Mouse (Mus musculus) MEL (cell line): Measurements from ENCODE around the gene Ube2f. TPM values are rescaled to one million over a fixed set of nuclear protein-coding genes. Genes with fewer than 3 reads are reported as not detected.

ENCODE experiments used
- DNase-seq: peaks from one replicate; pipeline ENCODE4 v3.0.0; 2011; ENCODE audit warnings: low read depth, low spot score
- H3K27ac ChIP-seq: 2 replicates; pipeline ENCODE4 v1.5.1; 2012; ENCODE audit warnings: low read depth, mild to moderate bottlenecking, control low read depth, low read length, moderate library complexity; ENCODE audit not compliant: control insufficient read depth
- H3K27me3 ChIP-seq, 2 experiments: fragments of 150-350 bp in 1 of 2; sonication (generic) in 1 of 2; 2 replicates each; pipeline ENCODE4 v1.6.1; 2012; ENCODE audit warnings: low read length in 2 of 2, mild to moderate bottlenecking in 2 of 2, improper control_type of control experiment in 1 of 2, moderate library complexity in 1 of 2; ENCODE audit not compliant: insufficient read depth in 2 of 2, control insufficient read depth in 1 of 2
- H3K36me3 ChIP-seq, 2 experiments: 2 replicates each; pipeline ENCODE4 v1.6.1; 2012 to 2014; ENCODE audit warnings: low read length in 2 of 2, improper control_type of control experiment in 1 of 2, inconsistent platforms in 1 of 2, mild to moderate bottlenecking in 1 of 2; ENCODE audit not compliant: insufficient read depth in 2 of 2, control insufficient read depth in 1 of 2
- H3K4me1 ChIP-seq, 2 experiments: fragments of 150-350 bp in 1 of 2; sonication (generic) in 1 of 2; 2 replicates each; pipeline ENCODE4 v1.6.1; 2012; ENCODE audit warnings: low read length in 2 of 2, improper control_type of control experiment in 1 of 2, mild to moderate bottlenecking in 1 of 2; ENCODE audit not compliant: insufficient read depth in 2 of 2, control insufficient read depth in 1 of 2
- H3K4me3 ChIP-seq, 2 experiments: fragments of 150-350 bp in 1 of 2; sonication (generic) in 1 of 2; 2 replicates each; pipeline ENCODE4 v1.5.1; 2012; ENCODE audit warnings: low read depth in 2 of 2, low read length in 2 of 2, mild to moderate bottlenecking in 2 of 2, moderate library complexity in 2 of 2, control low read depth in 1 of 2, improper control_type of control experiment in 1 of 2; ENCODE audit not compliant: control insufficient read depth in 1 of 2, insufficient read depth in 1 of 2
- H3K79me2 ChIP-seq: 2 replicates; pipeline ENCODE4 v1.6.1; 2012; ENCODE audit warnings: mild to moderate bottlenecking, low read length, moderate library complexity; ENCODE audit not compliant: control insufficient read depth, poor library complexity, insufficient read depth
- H3K9ac ChIP-seq: 2 replicates; pipeline ENCODE4 v1.6.1; 2012; ENCODE audit warnings: low read depth, mild to moderate bottlenecking, control low read depth, low read length, moderate library complexity; ENCODE audit not compliant: control insufficient read depth, poor library complexity, severe bottlenecking
- H3K9me3 ChIP-seq: fragments of 150-350 bp; sonication (generic); replicated peaks from 2 replicates; pipeline ENCODE4 v1.6.1; 2012; ENCODE audit warnings: mild to moderate bottlenecking, low read length, improper control_type of control experiment, moderate library complexity; ENCODE audit not compliant: insufficient read depth
- BHLHE40 ChIP-seq: IDR thresholded peaks from 2 replicates; pipeline ENCODE4 v1.6.1; 2012; ENCODE audit warnings: low read depth, mild to moderate bottlenecking, inconsistent platforms, low read length, improper control_type of control experiment, borderline replicate concordance
- E2F4 ChIP-seq: IDR thresholded peaks from 2 replicates; pipeline ENCODE4 v1.6.1; 2011; ENCODE audit warnings: low read depth, low read length, improper control_type of control experiment, borderline replicate concordance
- ETS1 ChIP-seq: IDR thresholded peaks from 2 replicates; pipeline ENCODE4 v1.6.1; 2012; ENCODE audit warnings: low read depth, mild to moderate bottlenecking, inconsistent platforms, low read length, improper control_type of control experiment, moderate library complexity
- GABPA ChIP-seq: IDR thresholded peaks from 2 replicates; pipeline ENCODE4 v1.6.1; 2012; ENCODE audit warnings: low read depth, mild to moderate bottlenecking, inconsistent platforms, low read length, improper control_type of control experiment, moderate library complexity
- HCFC1 ChIP-seq: IDR thresholded peaks from 2 replicates; pipeline ENCODE4 v1.6.1; 2012; ENCODE audit warnings: low read depth, mild to moderate bottlenecking, inconsistent platforms, low read length, improper control_type of control experiment, moderate library complexity
- JUND ChIP-seq: IDR thresholded peaks from 2 replicates; pipeline ENCODE4 v1.6.1; 2011; ENCODE audit warnings: low read depth, mild to moderate bottlenecking, improper control_type of control experiment, low read length
- MAX ChIP-seq: IDR thresholded peaks from 2 replicates; pipeline ENCODE4 v1.6.1; 2011; ENCODE audit warnings: low read length, improper control_type of control experiment
- MEF2A ChIP-seq: IDR thresholded peaks from 2 replicates; pipeline ENCODE4 v1.6.1; 2014; ENCODE audit warnings: low read depth, mild to moderate bottlenecking, inconsistent platforms, low read length, improper control_type of control experiment; ENCODE audit not compliant: poor library complexity, insufficient replicate concordance, severe bottlenecking; ENCODE audit errors: extremely low read depth
- MYC ChIP-seq: IDR thresholded peaks from 2 replicates; pipeline ENCODE4 v1.6.1; 2011; ENCODE audit warnings: low read depth, mild to moderate bottlenecking, low read length, improper control_type of control experiment, moderate library complexity
- POLR2AphosphoS2 ChIP-seq: IDR thresholded peaks from 2 replicates; pipeline ENCODE4 v1.6.1; 2011; ENCODE audit warnings: low read length, improper control_type of control experiment
- RAD21 ChIP-seq: IDR thresholded peaks from 2 replicates; pipeline ENCODE4 v1.6.1; 2011; ENCODE audit warnings: mild to moderate bottlenecking, low read depth, low read length, improper control_type of control experiment
- SIN3A ChIP-seq: IDR thresholded peaks from 2 replicates; pipeline ENCODE4 v1.6.1; 2012; ENCODE audit warnings: low read length, improper control_type of control experiment, inconsistent platforms
- SMC3 ChIP-seq: IDR thresholded peaks from 2 replicates; pipeline ENCODE4 v1.6.1; 2011; ENCODE audit warnings: low read depth, low read length, improper control_type of control experiment
- TAL1 ChIP-seq: IDR thresholded peaks from 2 replicates; pipeline ENCODE4 v1.6.1; 2012; ENCODE audit warnings: mild to moderate bottlenecking, inconsistent platforms, low read length, moderate library complexity, mixed read lengths
- USF1 ChIP-seq: IDR thresholded peaks from 2 replicates; pipeline ENCODE4 v1.6.1; 2014; ENCODE audit warnings: low read depth, mild to moderate bottlenecking, inconsistent platforms, low read length, improper control_type of control experiment, moderate library complexity
- USF2 ChIP-seq, 2 experiments: IDR thresholded peaks; 2 replicates each; pipeline ENCODE4 v1.6.1; 2011 to 2012; ENCODE audit warnings: improper control_type of control experiment in 2 of 2, low read length in 2 of 2, borderline replicate concordance in 1 of 2, inconsistent platforms in 1 of 2, low read depth in 1 of 2, mild to moderate bottlenecking in 1 of 2; ENCODE audit not compliant: insufficient read depth in 1 of 2
- ZKSCAN1 ChIP-seq: IDR thresholded peaks from 2 replicates; pipeline ENCODE4 v1.6.1; 2012; ENCODE audit warnings: low read depth, mild to moderate bottlenecking, inconsistent platforms, low read length, improper control_type of control experiment, moderate library complexity
- polyA plus RNA-seq, 2 experiments: library from polyadenylated mRNA; stranded (reverse) in 1 of 2; unstranded in 1 of 2; fragments of >175 nt in 1 of 2; fragments of >200 nt in 1 of 2; gene quantifications; 2 replicates each; pipeline versions ENCODE4 v1.2.1 to v1.2.4; 2012; ENCODE audit warnings: low replicate concordance in 2 of 2, low read depth in 1 of 2; ENCODE audit not compliant: insufficient read length in 2 of 2, insufficient read depth in 1 of 2, missing spikeins in 1 of 2
- total RNA-seq: library from RNA; depleted of rRNA; stranded (reverse); fragments of 300-350 nt; gene quantifications from 2 replicates; pipeline ENCODE4 v1.2.3, GENCODE M21; 2012

The Ube2f gene
- total and polyA plus RNA-seq, 3 experiments = 57.4 to 71.3 TPM; not detected in 1

DNA sequence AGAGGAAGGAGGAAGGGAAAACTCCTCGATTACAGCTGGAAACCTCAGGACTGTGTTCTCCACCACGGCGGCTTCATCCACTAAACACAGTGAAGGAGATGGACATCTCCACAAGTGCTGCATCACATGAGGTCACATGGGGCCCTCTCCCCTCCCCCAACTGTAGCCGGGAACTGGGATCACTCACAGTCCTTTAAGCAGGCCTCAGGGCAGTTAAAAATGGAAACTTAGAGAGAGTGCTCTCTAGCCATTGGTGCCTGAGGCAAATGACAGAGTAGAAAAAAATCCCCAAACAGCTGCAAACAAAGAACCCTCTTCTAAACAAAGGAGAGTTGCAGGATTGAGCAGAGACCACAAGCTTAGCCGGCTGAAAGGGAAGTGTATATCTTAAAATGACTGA is 63.1 kb downstream of the Ube2f start:
- H3K79me2 ChIP-seq = no peaks in the 10 kb centered on the region
- no peak overlapping the region for H3K27ac ChIP-seq
- H3K9me3 ChIP-seq = no peaks in the 10 kb centered on the region
- no peak for DNase-seq
- H3K9ac ChIP-seq = no peak overlapping the region
- H3K27me3 ChIP-seq = no peaks in the 10 kb centered on the region
- no peak for TF ChIP-seq MAX
- TF ChIP-seq USF1 = 0 out of 2 replicates have a peak, but pooled peaks have one; percentile 16
- no peak for TF ChIP-seq BHLHE40
- TF ChIP-seq SMC3 = no peak
- no peak for TF ChIP-seq E2F4
- TF ChIP-seq HCFC1 = no peak
- no peak for TF ChIP-seq POLR2AphosphoS2
- TF ChIP-seq ETS1 = no peak
- no peaks in the 10 kb centered on the region for H3K4me1 ChIP-seq
- H3K36me3 ChIP-seq = peaks cover 0 to 13% of the 10 kb centered on the region in 2 experiments; a peak in 2 of 4 replicates
- no peak overlapping the region for H3K4me3 ChIP-seq

DNA sequence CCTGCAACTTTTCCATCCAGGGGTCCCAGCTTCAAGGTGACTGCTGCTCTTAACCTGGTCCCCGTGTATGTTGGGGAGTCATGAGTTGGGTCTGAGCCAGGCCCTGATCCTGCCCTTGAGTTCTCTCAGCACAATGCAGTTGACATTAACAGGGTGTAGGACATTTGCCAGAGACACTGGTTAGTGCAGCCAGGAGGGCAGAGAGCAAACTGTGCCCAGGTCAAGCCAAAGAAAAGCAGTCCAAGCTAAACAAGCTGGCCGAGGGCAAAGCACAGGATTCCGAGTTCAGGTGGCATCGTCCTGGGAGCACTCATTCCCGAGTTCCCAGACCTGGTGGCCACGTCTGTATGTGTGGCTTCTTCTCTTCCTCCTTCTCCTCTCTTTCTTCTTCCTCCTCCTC is 67.6 kb downstream of the Ube2f start:
- H3K79me2 ChIP-seq = no peaks in the 10 kb centered on the region
- peaks cover 0 to 3% of the 10 kb centered on the region in 2 experiments; a peak in 2 of 4 replicates for H3K36me3 ChIP-seq
- no peak overlapping the region for H3K4me3 ChIP-seq
- H3K27me3 ChIP-seq = no peaks in the 10 kb centered on the region
- H3K4me1 ChIP-seq = peaks cover 2 to 15% of the 10 kb centered on the region in 2 experiments
- no peak overlapping the region for H3K9ac ChIP-seq
- no peaks in the 10 kb centered on the region for H3K9me3 ChIP-seq
- no peak for TF ChIP-seq RAD21
- TF ChIP-seq E2F4 = no peak
- TF ChIP-seq JUND = no peak
- no peak for TF ChIP-seq MYC
- no peak for TF ChIP-seq ZKSCAN1
- no peak for TF ChIP-seq TAL1
- TF ChIP-seq GABPA = no peak
- no peak for TF ChIP-seq ETS1
- no peak for TF ChIP-seq SIN3A
- no peak for TF ChIP-seq USF2 (IDR thresholded peaks at IDR 0.05; ENCODE audit: borderline replicate concordance in 1 of 2, insufficient read depth in 1 of 2, low read depth in 1 of 2, low read length in 2 of 2)
- TF ChIP-seq MEF2A = no peak
- no peak for TF ChIP-seq POLR2AphosphoS2
- TF ChIP-seq BHLHE40 = no peak
- no peak for DNase-seq
- no peak overlapping the region for H3K27ac ChIP-seq
